Mouse (Mus musculus) spleen, postnatal 14 days (tissue): ENCODE data around the gene Gm10600.
"Not testable (repeated sequence)": the region's sequence is repeated elsewhere in the genome, so short reads cannot be mapped to it uniquely, and the experiment has no call there.

Experiments used
- DNase-seq, 2 experiments: peaks; one replicate each; pipeline ENCODE4 v3.0.0; 2021 to 2022; ENCODE audit warnings: low spot score in 2 of 2

Gene Gm10600

GRCm38 (mm10) chr4:42240339-42240738 lies at the start of gene Gm10600:
Gene Gm10600, plus strand, starts transcription at chr4:42240639.
- not testable (repeated sequence) for DNase-seq

GRCm38 (mm10) chr4:42255467-42255866 lies 15.0 kb downstream of the Gm10600 start, which contains the start of gene Ccl21b:
Gene Ccl21b, plus strand, starts transcription at chr4:42255767.
- not testable (repeated sequence) for DNase-seq
